Mouse (Mus musculus): ENCODE results near the gene Sfxn4. TPM values are rescaled to one million over a fixed set of nuclear protein-coding genes. Genes with fewer than 3 reads are reported as not detected.

The Sfxn4 gene
- total RNA-seq, 2 experiments from 2014 or later = 7.2 TPM

GRCm38 (mm10) chr19:60787465-60788150 lies 73.7 kb downstream of the Sfxn4 start:
- intact Hi-C loops (cut with DNase I) = no loop called here
- no peak for DNase-seq

Other genes starting within 250 kb of the Sfxn4 start
- under 1 TPM; 0.16 to 0.25 TPM for gene Nanos1, start 105.5 kb downstream of the Sfxn4 start, total RNA-seq (2021)
- gene Eif3a, start 70.8 kb downstream of the Sfxn4 start, total RNA-seq (2021) = 100 to 1,000 TPM; 104 to 107 TPM
- gene Fam45a, start 49.9 kb downstream of the Sfxn4 start, total RNA-seq (2021) = 10 to 100 TPM; 12.5 to 15.6 TPM
- gene Prdx3, start 13.1 kb upstream of the Sfxn4 start, total RNA-seq (2021) = 100 to 1,000 TPM; 377 to 409 TPM
- gene Grk5, start 28.3 kb upstream of the Sfxn4 start, total RNA-seq (2021) = 10 to 100 TPM; 20.9 to 29.6 TPM

Data from heart, postnatal 36 days (tissue).